7 mouse cellular contexts compared by ENCODE assay signal in the genomic region with DNA sequence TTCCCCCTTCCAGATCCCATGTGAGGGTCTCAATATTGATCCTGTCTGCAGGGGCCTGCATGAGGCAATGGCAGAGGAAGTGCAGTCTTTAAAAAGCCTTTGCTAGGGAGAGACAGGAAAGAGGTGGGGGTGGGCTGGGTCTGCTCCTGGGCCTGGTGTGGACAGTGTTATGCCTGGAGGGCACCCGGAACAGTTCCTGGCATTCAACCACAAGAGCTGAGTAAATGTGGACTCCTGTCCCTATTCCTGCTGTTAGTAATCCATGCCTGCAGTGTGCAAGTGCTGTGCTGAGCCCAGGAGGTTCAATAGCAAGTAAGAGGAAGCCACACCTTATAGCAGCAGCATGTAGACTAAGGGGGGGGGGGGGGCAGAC.
A peak's percentile ranks its signal among the peaks of the same experiment; 100 is the strongest.
DNase-seq lines count a peak whose midpoint lies in the region; ATAC-seq lines count a peak whose summit lies in the region.
"Not testable (repeated sequence)": the region's sequence is repeated elsewhere in the genome, so short reads cannot be mapped to it uniquely, and the experiment has no call there.

No protein-coding gene starts in this region.

- H3K4me1 ChIP-seq in forebrain, embryonic 16.5 days (replicated peaks; ENCODE audit: control insufficient read depth, insufficient read depth, low read length); hindbrain, embryonic 13.5 days (replicated peaks); kidney, embryonic 14.5 days (ENCODE audit: control insufficient read depth, insufficient read depth, low read length); liver, embryonic 13.5 days (replicated peaks): not testable (repeated sequence)

- not testable (repeated sequence) for H3K36me3 ChIP-seq in forebrain, embryonic 16.5 days (ENCODE audit: control insufficient read depth, insufficient read depth); hindbrain, embryonic 13.5 days; kidney, embryonic 14.5 days (ENCODE audit: control insufficient read depth, insufficient read depth, low read length); liver, embryonic 13.5 days

- DNase-seq in Muller cell, postnatal 12 days (ENCODE audit: inconsistent ontology term), result peak; percentile 31
- DNase-seq in liver, embryonic 13.5 days, result not testable (repeated sequence)
- peak; percentile 31 for DNase-seq in retina, postnatal 1 day

- H3K9me3 ChIP-seq in forebrain, embryonic 16.5 days (ENCODE audit: control insufficient read depth, low read length); hindbrain, embryonic 13.5 days; kidney, embryonic 14.5 days (ENCODE audit: control insufficient read depth, low read length); liver, embryonic 13.5 days (replicated peaks): not testable (repeated sequence)

- H3K27ac ChIP-seq in forebrain, embryonic 16.5 days (ENCODE audit: low read length); hindbrain, embryonic 13.5 days; kidney, embryonic 14.5 days (ENCODE audit: low read depth, low read length); liver, embryonic 13.5 days: not testable (repeated sequence)

- H3K9ac ChIP-seq in forebrain, embryonic 16.5 days (replicated peaks; ENCODE audit: low read depth, low read length); hindbrain, embryonic 13.5 days; kidney, embryonic 14.5 days (ENCODE audit: low read depth, low read length); liver, embryonic 13.5 days: not testable (repeated sequence)

- peak; percentile 28; the same call in 1 of the 2 replicates for ATAC-seq in forebrain, embryonic 16.5 days
- 0 out of 2 replicates have a peak, but pooled peaks have one; percentile 24 for ATAC-seq in hindbrain, embryonic 13.5 days (ENCODE audit: low FRiP score)
- ATAC-seq in kidney, embryonic 14.5 days (ENCODE audit: low FRiP score, low TSS enrichment), result peak; percentile 12; the same call in 1 of the 2 replicates
- peak; percentile 37 for ATAC-seq in liver, embryonic 13.5 days (ENCODE audit: low read depth)
- ATAC-seq in megakaryocyte, adult 5-6 weeks (ENCODE audit: poor library complexity, severe bottlenecking), result peak; percentile 49

- not testable (repeated sequence) for H3K4me3 ChIP-seq in forebrain, embryonic 16.5 days (replicated peaks; ENCODE audit: low read length); hindbrain, embryonic 13.5 days; kidney, embryonic 14.5 days (ENCODE audit: low read length); liver, embryonic 13.5 days (replicated peaks)

- WGBS in forebrain, embryonic 16.5 days, result 93% methylated on average over 1 of the region's 1 CpGs
- 63% methylated on average over 1 of the region's 1 CpGs for WGBS in hindbrain, embryonic 13.5 days
- 58% methylated on average over 1 of the region's 1 CpGs for WGBS in kidney, embryonic 14.5 days
- WGBS in liver, embryonic 13.5 days (ENCODE audit: insufficient replicate concordance), result 23% methylated on average over 1 of the region's 1 CpGs

- H3K4me2 ChIP-seq in forebrain, embryonic 16.5 days (ENCODE audit: low read length); hindbrain, embryonic 13.5 days; kidney, embryonic 14.5 days (replicated peaks; ENCODE audit: low read depth, low read length); liver, embryonic 13.5 days: not testable (repeated sequence)

- H3K27me3 ChIP-seq in forebrain, embryonic 16.5 days (replicated peaks; ENCODE audit: control insufficient read depth, insufficient read depth, low read length); hindbrain, embryonic 13.5 days; kidney, embryonic 14.5 days (ENCODE audit: control insufficient read depth, insufficient read depth, low read length); liver, embryonic 13.5 days: not testable (repeated sequence)
